Mouse (Mus musculus) C2C12 (cell line): ENCODE measurements at regions not wholly inside any gene's neighbourhood (a gene's known extent, or its start where the extent isn't known, plus 50 kb on each side); places are given as distances from the start of the nearest gene placed in this dataset.
A peak's percentile ranks its signal among the peaks of the same experiment; 100 is the strongest.

Experiments
- H3K27me3 ChIP-seq: one replicate; pipeline ENCODE4 v1.6.1; 2011; ENCODE audit not compliant: control insufficient read depth, insufficient read depth, insufficient read length
- H3K36me3 ChIP-seq: one replicate; pipeline ENCODE4 v1.6.1; 2011; ENCODE audit not compliant: control insufficient read depth, insufficient read depth
- H3K4me3 ChIP-seq: one replicate; pipeline ENCODE4 v1.5.1; 2011; ENCODE audit warnings: mild to moderate bottlenecking, control low read depth; ENCODE audit not compliant: poor library complexity, insufficient read depth, severe bottlenecking
- H3K79me2 ChIP-seq: one replicate; pipeline ENCODE4 v1.6.1; 2011; ENCODE audit not compliant: control insufficient read depth, insufficient read depth
- H3K79me3 ChIP-seq: one replicate; pipeline ENCODE4 v1.6.1; 2011; ENCODE audit warnings: low read depth, control low read depth
- H3ac ChIP-seq: one replicate; pipeline ENCODE3; 2011; ENCODE audit warnings: low read depth; ENCODE audit not compliant: control insufficient read depth, insufficient read length
- CEBPB ChIP-seq: IDR thresholded peaks from one replicate; pipeline ENCODE4 v1.6.1; 2011; ENCODE audit warnings: low read depth, mild to moderate bottlenecking, control low read depth, moderate library complexity
- CTCF ChIP-seq: IDR thresholded peaks from one replicate; pipeline ENCODE4 v1.5.1; 2011; ENCODE audit not compliant: control insufficient read depth, insufficient read depth, insufficient read length
- FOSL1 ChIP-seq: IDR thresholded peaks from one replicate; pipeline ENCODE4 v1.8.0; 2011; ENCODE audit warnings: mild to moderate bottlenecking, low read length; ENCODE audit not compliant: poor library complexity, insufficient read depth, severe bottlenecking
- MAX ChIP-seq: IDR thresholded peaks from one replicate; pipeline ENCODE4 v1.6.1; 2011; ENCODE audit warnings: mild to moderate bottlenecking, control low read depth
- MYOD1 ChIP-seq: IDR thresholded peaks from one replicate; pipeline ENCODE4 v1.6.1; 2011; ENCODE audit warnings: low read depth; ENCODE audit not compliant: control insufficient read depth, insufficient read length
- MYOG ChIP-seq: IDR thresholded peaks from one replicate; pipeline ENCODE4 v1.6.1; 2011; ENCODE audit not compliant: control insufficient read depth, insufficient read length; ENCODE audit errors: extremely low read depth
- USF1 ChIP-seq: IDR thresholded peaks from one replicate; pipeline ENCODE4 v1.6.1; 2011; ENCODE audit warnings: low read depth, mild to moderate bottlenecking, control low read depth, moderate library complexity

DNA sequence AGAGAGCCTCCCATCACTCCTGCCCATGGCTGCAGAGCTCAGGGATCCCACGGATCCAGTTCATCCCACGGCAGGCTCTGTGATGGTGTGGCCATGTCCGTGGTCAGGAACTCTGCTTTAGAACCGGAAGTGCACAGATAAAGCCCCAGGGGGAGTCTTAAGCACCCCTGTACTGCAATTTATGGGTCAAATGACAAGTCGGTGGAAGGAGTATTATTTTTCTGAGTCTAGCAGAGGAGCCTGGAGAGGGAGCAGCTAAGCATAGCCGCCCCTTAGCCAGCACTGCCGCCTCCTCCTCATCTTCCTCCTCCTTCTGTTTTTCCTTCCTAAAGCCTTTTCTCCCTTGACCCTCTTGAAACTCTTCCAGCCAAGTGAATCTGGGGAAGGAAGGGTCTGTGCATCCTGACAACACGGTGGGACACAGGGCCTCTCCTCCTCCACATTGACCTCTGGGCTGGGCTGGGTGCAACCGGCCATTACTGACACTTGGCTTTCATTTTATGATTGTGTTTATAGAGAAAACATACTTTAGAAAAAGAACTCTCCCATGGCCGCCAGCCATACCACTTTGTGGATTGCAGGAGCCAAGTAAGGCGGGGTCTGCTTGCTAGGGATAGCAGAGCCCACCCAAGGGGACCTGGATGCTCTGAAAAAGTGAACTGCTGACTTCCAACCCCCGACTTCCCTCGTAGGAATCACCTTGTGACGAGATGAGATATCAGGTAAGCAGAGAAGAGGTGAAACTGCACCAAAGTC, 494.3 kb downstream of the Ccdc171 start:
- no peaks in the 10 kb centered on the region for H3K27me3 ChIP-seq
- H3K79me3 ChIP-seq: no peaks in the 10 kb centered on the region
- H3ac ChIP-seq: no peak overlapping the region
- H3K4me3 ChIP-seq: no peak overlapping the region
- TF ChIP-seq CTCF (no peak), MYOG (no peak), FOSL1 (no peak), MYOD1 (no peak), MAX (no peak), CEBPB (no peak), USF1 (no peak)
- no peaks in the 10 kb centered on the region for H3K79me2 ChIP-seq
- no peaks in the 10 kb centered on the region for H3K36me3 ChIP-seq

DNA sequence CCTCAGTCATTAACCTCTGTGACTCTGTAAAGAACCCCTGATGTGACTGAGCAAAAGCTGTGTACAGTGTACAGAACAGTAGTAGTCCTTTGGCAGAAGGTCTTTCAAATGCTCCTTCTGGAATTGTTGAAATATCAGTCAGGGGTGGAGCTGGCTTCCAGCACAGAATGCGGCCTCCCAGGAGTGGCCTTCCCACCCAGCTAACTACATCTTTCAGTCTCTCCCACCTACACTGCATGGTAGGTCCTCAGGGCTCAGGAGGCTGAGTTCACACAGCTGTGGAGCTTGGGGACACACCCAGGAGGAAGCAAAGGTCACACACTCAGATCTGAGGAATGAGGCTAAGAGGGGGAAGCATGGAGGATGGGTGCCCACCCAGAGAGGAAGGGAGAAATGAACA, 495.3 kb downstream of the Ccdc171 start:
- no peaks in the 10 kb centered on the region for H3K79me3 ChIP-seq
- H3K27me3 ChIP-seq: no peaks in the 10 kb centered on the region
- no peak overlapping the region for H3K4me3 ChIP-seq
- no peaks in the 10 kb centered on the region for H3K36me3 ChIP-seq
- no peaks in the 10 kb centered on the region for H3K79me2 ChIP-seq
- no peak overlapping the region for H3ac ChIP-seq
- TF ChIP-seq CTCF (no peak), MYOG (no peak), FOSL1 (no peak), MAX (no peak), CEBPB (no peak), USF1 (no peak), MYOD1 (no peak)

DNA sequence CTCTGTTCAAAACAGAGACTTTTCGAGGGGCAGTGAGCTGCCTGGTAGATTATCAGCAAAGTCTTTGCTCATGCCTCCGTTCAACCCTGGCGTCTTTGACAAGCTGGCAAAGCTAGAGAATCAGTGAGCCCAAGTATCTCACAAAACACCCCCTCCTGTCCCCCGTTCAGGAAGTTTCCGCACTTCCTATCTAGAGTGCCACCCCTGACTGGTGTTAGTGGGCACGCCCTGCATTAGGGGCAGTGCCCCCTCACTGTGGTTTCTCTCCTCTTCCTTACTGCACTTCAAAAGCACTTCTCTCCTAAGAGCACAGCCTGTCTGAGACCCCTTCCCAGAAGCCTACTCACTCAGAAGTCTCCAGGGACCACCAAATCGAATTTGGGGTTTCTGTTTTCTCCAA, 497.0 kb downstream of the Ccdc171 start:
- TF ChIP-seq FOSL1: no peak
- TF ChIP-seq USF1: no peak
- TF ChIP-seq CTCF: no peak
- no peak for TF ChIP-seq MYOG
- no peak for TF ChIP-seq MYOD1
- no peak for TF ChIP-seq MAX
- no peak for TF ChIP-seq CEBPB
- H3K27me3 ChIP-seq: no peaks in the 10 kb centered on the region
- H3K4me3 ChIP-seq: no peak overlapping the region
- no peaks in the 10 kb centered on the region for H3K79me2 ChIP-seq
- H3K36me3 ChIP-seq: no peaks in the 10 kb centered on the region
- no peak overlapping the region for H3ac ChIP-seq
- no peaks in the 10 kb centered on the region for H3K79me3 ChIP-seq

DNA sequence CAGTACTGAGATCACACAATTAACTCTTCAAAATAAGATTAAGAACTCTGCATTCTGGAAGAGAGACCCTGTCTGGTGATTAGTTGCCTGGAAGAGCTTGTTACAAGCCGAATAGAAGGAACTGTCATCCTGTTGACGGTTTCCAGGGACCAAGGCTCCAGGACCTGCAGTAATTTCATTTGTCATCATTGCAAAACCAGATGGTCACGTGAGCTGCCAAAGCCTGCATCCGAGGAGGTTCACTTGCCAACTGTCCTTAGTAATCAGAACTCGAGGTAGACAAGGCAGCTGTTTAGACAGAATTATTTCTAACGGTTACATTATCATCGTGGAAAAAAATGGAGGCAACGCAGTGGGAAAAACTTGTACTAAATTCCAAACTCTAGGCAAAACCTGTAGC, 500.8 kb downstream of the Ccdc171 start:
- Histone ChIP-seq H3K36me3 (no peaks in the 10 kb centered on the region), H3K27me3 (no peaks in the 10 kb centered on the region), H3ac (no peak overlapping the region), H3K79me2 (no peaks in the 10 kb centered on the region), H3K4me3 (no peak overlapping the region), H3K79me3 (no peaks in the 10 kb centered on the region)
- TF ChIP-seq CTCF (no peak), USF1 (peak; percentile 74), CEBPB (no peak)

DNA sequence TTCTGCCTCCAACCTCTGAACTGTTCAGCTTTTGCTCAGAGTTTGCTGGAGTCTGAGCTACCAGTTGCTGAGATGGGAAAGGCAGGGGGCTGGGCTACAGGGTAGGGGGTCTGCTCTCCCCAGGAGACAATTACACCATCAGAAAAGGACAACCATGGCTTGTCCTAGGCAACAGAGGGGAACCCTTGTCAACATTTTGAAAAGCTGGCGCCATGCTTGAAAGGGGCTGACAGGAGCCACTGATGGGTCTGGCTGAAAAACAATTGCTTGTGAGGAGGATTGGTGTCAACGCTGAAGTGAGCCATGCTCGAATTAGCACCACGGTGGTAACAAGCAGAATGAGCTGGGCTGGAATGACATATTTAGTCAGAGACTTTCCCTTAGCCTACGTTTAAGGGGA, 502.8 kb downstream of the Ccdc171 start:
- Histone ChIP-seq H3K79me3 (no peaks in the 10 kb centered on the region), H3K27me3 (no peaks in the 10 kb centered on the region), H3K4me3 (no peak overlapping the region), H3K36me3 (no peaks in the 10 kb centered on the region), H3ac (no peak overlapping the region), H3K79me2 (no peaks in the 10 kb centered on the region)
- TF ChIP-seq USF1 (no peak), MYOG (no peak), CEBPB (no peak), MAX (no peak), CTCF (no peak), MYOD1 (no peak), FOSL1 (no peak)

DNA sequence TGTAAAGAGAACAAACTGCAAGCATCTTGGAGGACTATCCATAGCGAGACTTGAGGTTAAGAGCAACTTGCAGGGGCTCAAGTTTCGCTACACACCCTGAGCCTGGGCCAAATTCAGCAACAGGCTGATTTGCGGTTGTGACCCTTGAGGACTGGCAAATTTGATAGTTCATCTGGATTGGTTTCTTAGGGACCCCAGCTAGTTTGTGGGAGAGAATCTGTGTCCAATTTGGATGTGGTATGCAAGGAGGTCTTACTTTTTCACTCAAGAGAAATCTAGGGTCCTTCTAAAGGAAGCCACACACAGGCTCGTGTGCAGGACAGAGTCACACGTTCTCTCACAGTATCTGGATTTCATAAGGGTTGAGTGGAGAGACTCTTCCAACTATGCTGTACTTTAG, 505.6 kb downstream of the Ccdc171 start:
- H3K79me3 ChIP-seq: no peaks in the 10 kb centered on the region
- no peak for TF ChIP-seq MYOG
- no peak for TF ChIP-seq FOSL1
- TF ChIP-seq CTCF: no peak
- TF ChIP-seq MAX: no peak
- no peak for TF ChIP-seq USF1
- no peak for TF ChIP-seq MYOD1
- no peak for TF ChIP-seq CEBPB
- no peaks in the 10 kb centered on the region for H3K27me3 ChIP-seq
- no peaks in the 10 kb centered on the region for H3K79me2 ChIP-seq
- no peaks in the 10 kb centered on the region for H3K36me3 ChIP-seq
- no peak overlapping the region for H3ac ChIP-seq
- H3K4me3 ChIP-seq: no peak overlapping the region
